Mouse (Mus musculus) hindbrain, embryonic 14.5 days (tissue): ENCODE data around the gene Dhx16. TPM values are rescaled to one million over a fixed set of nuclear protein-coding genes. Genes with fewer than 3 reads are reported as not detected.

Experiments used
- microRNA counts: library from miRNA; unstranded; fragments of <30 nt; microRNA quantifications from one replicate; lab custom pipeline; 2016
- microRNA-seq: library from miRNA; unstranded; fragments of <30 nt; microRNA quantifications from one replicate; pipeline ENCODE4, GENCODE M21; 2016
- polyA plus RNA-seq: library from polyadenylated mRNA; unstranded; fragments of >200 nt; fragmentation: Nextera tagmentation; extraction: Ambion mirVana; gene quantifications from 2 replicates; pipeline ENCODE4 v1.2.1, GENCODE M21; 2014

Dhx16 gene
- polyA plus RNA-seq, 1 experiment from 2014 or later: 25.8 TPM

MicroRNAs within 50 kb of the gene (microRNA counts, 519-probe panel; counts per million panel counts)
- microRNA mmu-miR-1894-3p (lab: Ali Mortazavi, UCI): not detected
- microRNA mmu-miR-1894-5p (lab: Ali Mortazavi, UCI): not detected

Small RNAs within 50 kb of the gene (microRNA-seq; reads per million reads assigned to microRNA genes)
- gene Gm28033: 0.48 reads per million
- not detected for gene Mir1894

Other genes with a start within 250 kb of the Dhx16 start
- 0.09 TPM in 1 of 2 replicates, not detected in the other for gene Mucl3, start 236.1 kb upstream of the Dhx16 start, polyA plus RNA-seq
- gene Vars2, start 212.2 kb upstream of the Dhx16 start, polyA plus RNA-seq: 14.8 and 14.9 TPM in 2 replicates
- gene Gtf2h4, start 206.1 kb upstream of the Dhx16 start, polyA plus RNA-seq: 21.3 and 22.8 TPM in 2 replicates
- 62.7 and 72.5 TPM in 2 replicates for gene Ddr1, start 175.2 kb upstream of the Dhx16 start, polyA plus RNA-seq
- 6.6 and 7.5 TPM in 2 replicates for gene Ier3, start 58.1 kb upstream of the Dhx16 start, polyA plus RNA-seq
- 86.3 and 96.6 TPM in 2 replicates for gene Flot1, start 56.6 kb upstream of the Dhx16 start, polyA plus RNA-seq
- gene Tubb5, start 41.5 kb upstream of the Dhx16 start, polyA plus RNA-seq: 1,664 and 1,709 TPM in 2 replicates
- 9.2 and 10.7 TPM in 2 replicates for gene Mdc1, start 38.3 kb upstream of the Dhx16 start, polyA plus RNA-seq
- 18.2 and 20.3 TPM in 2 replicates for gene Nrm, start 18.5 kb upstream of the Dhx16 start, polyA plus RNA-seq
- gene Ppp1r18, start 14.2 kb upstream of the Dhx16 start, polyA plus RNA-seq: 18.8 and 20.7 TPM in 2 replicates
- gene 2310061I04Rik, start 17.6 kb downstream of the Dhx16 start, polyA plus RNA-seq: 55.3 and 57.5 TPM in 2 replicates
- 387 and 408 TPM in 2 replicates for gene Atat1, start 30.3 kb downstream of the Dhx16 start, polyA plus RNA-seq
- gene Mrps18b, start 36.6 kb downstream of the Dhx16 start, polyA plus RNA-seq: 61.4 and 63.6 TPM in 2 replicates
- gene Ppp1r10, start 36.6 kb downstream of the Dhx16 start, polyA plus RNA-seq: 34.8 and 37.9 TPM in 2 replicates
- 65.5 and 74.9 TPM in 2 replicates for gene Abcf1, start 89.9 kb downstream of the Dhx16 start, polyA plus RNA-seq
- 46.8 and 52.2 TPM in 2 replicates for gene Gnl1, start 100.0 kb downstream of the Dhx16 start, polyA plus RNA-seq
- gene Prr3, start 100.4 kb downstream of the Dhx16 start, polyA plus RNA-seq: 70.4 and 83.1 TPM in 2 replicates
- 9.1 and 11.7 TPM in 2 replicates for gene H2-T24, start 140.7 kb downstream of the Dhx16 start, polyA plus RNA-seq
- gene H2-T23, start 153.0 kb downstream of the Dhx16 start, polyA plus RNA-seq: 3.0 and 4.1 TPM in 2 replicates
- 7.2 and 8.0 TPM in 2 replicates for gene H2-T22, start 162.9 kb downstream of the Dhx16 start, polyA plus RNA-seq
- not detected in 2 replicates for gene Gm6034, start 163.1 kb downstream of the Dhx16 start, polyA plus RNA-seq
- gene Gm11127, start 178.6 kb downstream of the Dhx16 start, polyA plus RNA-seq: 0.25 TPM in 1 of 2 replicates, not detected in the other
- gene Gm19684, start 241.9 kb downstream of the Dhx16 start, polyA plus RNA-seq: not detected in 2 replicates
- not detected in 2 replicates for gene Gm7030, start 249.6 kb downstream of the Dhx16 start, polyA plus RNA-seq